Mouse (Mus musculus): ENCODE results near the gene Dhrs4. TPM values are rescaled to one million over a fixed set of nuclear protein-coding genes. Genes with fewer than 3 reads are reported as not detected.

Dhrs4 gene
- polyA plus RNA-seq, 1 experiment from 2014 or later, result 60.2 TPM

GRCm38 (mm10) chr14:55511037-55511436 is 32.5 kb downstream of the Dhrs4 start:
- 51% methylated on average over 7 of the region's 7 CpGs for WGBS
- Histone ChIP-seq H3K27ac (ENCODE audit: low read depth, low read length) (no peak overlapping the region), H3K9ac (ENCODE audit: low read depth, low read length) (no peak overlapping the region), H3K4me3 (ENCODE audit: low read length) (no peak overlapping the region), H3K27me3 (ENCODE audit: control insufficient read depth, insufficient read depth, low read length) (peaks cover 8% of the 10 kb centered on the region; the same call in 1 of the 2 replicates), H3K9me3 (ENCODE audit: control insufficient read depth, low read length) (no peaks in the 10 kb centered on the region), H3K4me1 (ENCODE audit: control insufficient read depth, insufficient read depth, low read length) (0 out of 2 replicates have a peak, but pooled peaks cover 3% of the 10 kb centered on the region), H3K4me2 (replicated peaks; ENCODE audit: low read depth, low read length) (no peak overlapping the region), H3K36me3 (ENCODE audit: control insufficient read depth, insufficient read depth, low read length) (no peaks in the 10 kb centered on the region)
- ATAC-seq (ENCODE audit: low FRiP score, low TSS enrichment), result 0 out of 2 replicates have a peak, but pooled peaks have one; percentile 12

DNA sequence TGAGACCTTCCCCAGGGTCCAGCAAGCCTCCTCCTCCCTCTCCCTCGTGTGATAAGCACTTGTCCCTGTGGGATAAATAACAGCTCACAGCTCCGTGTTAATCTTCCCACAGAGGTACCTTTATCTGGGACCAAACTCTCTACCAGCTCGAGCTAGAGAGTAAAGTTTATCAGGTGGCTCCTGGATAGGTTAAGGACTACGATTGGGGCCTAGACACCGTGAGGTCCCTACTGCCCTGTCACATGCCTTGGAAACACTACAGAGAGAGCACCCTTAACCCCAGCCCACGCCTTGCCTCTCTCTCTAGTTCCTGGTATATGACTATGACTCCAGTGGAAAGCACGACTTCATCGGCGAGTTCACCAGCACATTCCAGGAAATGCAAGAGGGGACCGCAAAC is 35.4 kb downstream of the Dhrs4 start:
- no peak overlapping the region for H3K27ac ChIP-seq (ENCODE audit: low read depth, low read length)
- peaks cover 10% of the 10 kb centered on the region; the same call in 1 of the 2 replicates for H3K27me3 ChIP-seq (ENCODE audit: control insufficient read depth, insufficient read depth, low read length)
- H3K9me3 ChIP-seq (ENCODE audit: control insufficient read depth, low read length), result no peaks in the 10 kb centered on the region
- no peak overlapping the region for H3K4me3 ChIP-seq (ENCODE audit: low read length)
- ATAC-seq (ENCODE audit: low FRiP score, low TSS enrichment), result no peak
- WGBS, result 70% methylated on average over 10 of the region's 10 CpGs
- H3K9ac ChIP-seq (ENCODE audit: low read depth, low read length), result no peak overlapping the region
- H3K4me1 ChIP-seq (ENCODE audit: control insufficient read depth, insufficient read depth, low read length), result no peaks in the 10 kb centered on the region
- no peaks in the 10 kb centered on the region for H3K36me3 ChIP-seq (ENCODE audit: control insufficient read depth, insufficient read depth, low read length)
- no peak overlapping the region for H3K4me2 ChIP-seq (replicated peaks; ENCODE audit: low read depth, low read length)

- Histone ChIP-seq H3K4me3 (ENCODE audit: low read length) (no peak overlapping the region), H3K4me1 (ENCODE audit: control insufficient read depth, insufficient read depth, low read length) (0 out of 2 replicates have a peak, but pooled peaks cover 1% of the 10 kb centered on the region), H3K27ac (ENCODE audit: low read depth, low read length) (no peak overlapping the region), H3K27me3 (ENCODE audit: control insufficient read depth, insufficient read depth, low read length) (peaks cover 17% of the 10 kb centered on the region; the same call in 1 of the 2 replicates), H3K9me3 (ENCODE audit: control insufficient read depth, low read length) (no peaks in the 10 kb centered on the region), H3K9ac (ENCODE audit: low read depth, low read length) (no peak overlapping the region), H3K4me2 (replicated peaks; ENCODE audit: low read depth, low read length) (no peak overlapping the region), H3K36me3 (ENCODE audit: control insufficient read depth, insufficient read depth, low read length) (no peaks in the 10 kb centered on the region)
- ATAC-seq (ENCODE audit: low FRiP score, low TSS enrichment), result no peak
- WGBS, result 85% methylated on average over 4 of the region's 4 CpGs
Measured at GRCm38 (mm10) chr14:55515846-55516245, 37.3 kb downstream of the Dhrs4 start.

GRCm38 (mm10) chr14:55518897-55519296 is 40.3 kb downstream of the Dhrs4 start:
- H3K9me3 ChIP-seq (ENCODE audit: control insufficient read depth, low read length), result no peaks in the 10 kb centered on the region
- peaks cover 21% of the 10 kb centered on the region; the same call in 1 of the 2 replicates for H3K27me3 ChIP-seq (ENCODE audit: control insufficient read depth, insufficient read depth, low read length)
- 0 out of 2 replicates have a peak, but pooled peaks cover 4% of the 10 kb centered on the region for H3K4me1 ChIP-seq (ENCODE audit: control insufficient read depth, insufficient read depth, low read length)
- H3K27ac ChIP-seq (ENCODE audit: low read depth, low read length), result no peak overlapping the region
- 23% methylated on average over 2 of the region's 2 CpGs for WGBS
- no peaks in the 10 kb centered on the region for H3K36me3 ChIP-seq (ENCODE audit: control insufficient read depth, insufficient read depth, low read length)
- no peak overlapping the region for H3K9ac ChIP-seq (ENCODE audit: low read depth, low read length)
- H3K4me2 ChIP-seq (replicated peaks; ENCODE audit: low read depth, low read length), result no peak overlapping the region
- no peak for ATAC-seq (ENCODE audit: low FRiP score, low TSS enrichment)
- no peak overlapping the region for H3K4me3 ChIP-seq (ENCODE audit: low read length)

DNA sequence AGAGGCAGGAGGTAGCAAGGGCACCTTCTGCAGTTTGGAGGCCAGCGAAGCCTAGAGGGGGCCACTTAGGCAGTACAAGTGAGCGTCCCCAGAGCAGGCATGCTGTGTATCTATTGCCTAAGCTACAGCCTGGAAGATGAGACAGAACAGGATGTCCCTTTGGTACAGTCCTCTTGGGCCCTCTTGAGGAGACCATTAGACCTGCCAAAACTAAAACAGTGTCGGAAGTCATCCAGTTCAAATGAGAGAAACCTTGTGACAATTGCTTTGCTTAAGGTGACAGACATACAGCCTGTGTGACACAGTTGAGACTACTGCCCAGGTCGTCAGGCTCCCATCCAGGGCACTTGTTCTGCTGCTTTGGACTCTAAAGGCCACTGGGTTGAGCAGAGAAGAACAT is 41.0 kb downstream of the Dhrs4 start:
- Histone ChIP-seq H3K9ac (ENCODE audit: low read depth, low read length) (no peak overlapping the region), H3K4me2 (replicated peaks; ENCODE audit: low read depth, low read length) (no peak overlapping the region), H3K4me3 (ENCODE audit: low read length) (no peak overlapping the region), H3K9me3 (ENCODE audit: control insufficient read depth, low read length) (no peaks in the 10 kb centered on the region), H3K27me3 (ENCODE audit: control insufficient read depth, insufficient read depth, low read length) (peaks cover 21% of the 10 kb centered on the region; the same call in 1 of the 2 replicates), H3K27ac (ENCODE audit: low read depth, low read length) (no peak overlapping the region), H3K4me1 (ENCODE audit: control insufficient read depth, insufficient read depth, low read length) (0 out of 2 replicates have a peak, but pooled peaks cover 4% of the 10 kb centered on the region), H3K36me3 (ENCODE audit: control insufficient read depth, insufficient read depth, low read length) (no peaks in the 10 kb centered on the region)
- 70% methylated on average over 4 of the region's 4 CpGs for WGBS
- ATAC-seq (ENCODE audit: low FRiP score, low TSS enrichment), result no peak

GRCm38 (mm10) chr14:55520451-55521361 is 42.1 kb downstream of the Dhrs4 start:
- ATAC-seq (ENCODE audit: low FRiP score, low TSS enrichment), result peak; percentile 66
- Histone ChIP-seq H3K4me2 (replicated peaks; ENCODE audit: low read depth, low read length) (peak overlapping the region; percentile 95), H3K4me1 (ENCODE audit: control insufficient read depth, insufficient read depth, low read length) (0 out of 2 replicates have a peak, but pooled peaks cover 4% of the 10 kb centered on the region), H3K27me3 (ENCODE audit: control insufficient read depth, insufficient read depth, low read length) (peaks cover 21% of the 10 kb centered on the region; the same call in 1 of the 2 replicates), H3K27ac (ENCODE audit: low read depth, low read length) (no peak overlapping the region), H3K9ac (ENCODE audit: low read depth, low read length) (peak overlapping the region; percentile 48), H3K36me3 (ENCODE audit: control insufficient read depth, insufficient read depth, low read length) (no peaks in the 10 kb centered on the region), H3K4me3 (ENCODE audit: low read length) (peak overlapping the region; percentile 46), H3K9me3 (ENCODE audit: control insufficient read depth, low read length) (no peaks in the 10 kb centered on the region)
- WGBS, result 1% methylated on average over 61 of the region's 61 CpGs

- 62% methylated on average over 4 of the region's 4 CpGs for WGBS
- Histone ChIP-seq H3K4me3 (ENCODE audit: low read length) (no peak overlapping the region), H3K27ac (ENCODE audit: low read depth, low read length) (no peak overlapping the region), H3K9me3 (ENCODE audit: control insufficient read depth, low read length) (no peaks in the 10 kb centered on the region), H3K9ac (ENCODE audit: low read depth, low read length) (no peak overlapping the region), H3K4me2 (replicated peaks; ENCODE audit: low read depth, low read length) (no peak overlapping the region), H3K4me1 (ENCODE audit: control insufficient read depth, insufficient read depth, low read length) (0 out of 2 replicates have a peak, but pooled peaks cover 4% of the 10 kb centered on the region), H3K27me3 (ENCODE audit: control insufficient read depth, insufficient read depth, low read length) (peaks cover 19% of the 10 kb centered on the region; the same call in 1 of the 2 replicates), H3K36me3 (ENCODE audit: control insufficient read depth, insufficient read depth, low read length) (no peaks in the 10 kb centered on the region)
- no peak for ATAC-seq (ENCODE audit: low FRiP score, low TSS enrichment)
Measured at GRCm38 (mm10) chr14:55524062-55524461, 45.5 kb downstream of the Dhrs4 start.

- Histone ChIP-seq H3K36me3 (ENCODE audit: control insufficient read depth, insufficient read depth, low read length) (no peaks in the 10 kb centered on the region), H3K9me3 (ENCODE audit: control insufficient read depth, low read length) (no peaks in the 10 kb centered on the region), H3K9ac (ENCODE audit: low read depth, low read length) (no peak within 1 kb of the TSS), H3K4me2 (replicated peaks; ENCODE audit: low read depth, low read length) (no peak within 1 kb of the TSS), H3K27ac (ENCODE audit: low read depth, low read length) (no peak within 1 kb of the TSS), H3K27me3 (ENCODE audit: control insufficient read depth, insufficient read depth, low read length) (peaks cover 19% of the 10 kb centered on the region; the same call in 1 of the 2 replicates), H3K4me3 (ENCODE audit: low read length) (no peak within 1 kb of the TSS), H3K4me1 (ENCODE audit: control insufficient read depth, insufficient read depth, low read length) (0 out of 2 replicates have a peak, but pooled peaks cover 4% of the 10 kb centered on the region)
- ATAC-seq (ENCODE audit: low FRiP score, low TSS enrichment), result no peak
- WGBS, result 21% methylated on average over 8 of the region's 8 CpGs
Measured at GRCm38 (mm10) chr14:55524785-55525184, 46.2 kb downstream of the Dhrs4 start, which contains the start of gene Nrl. Gene Nrl, minus strand, starts transcription at chr14:55524981.

GRCm38 (mm10) chr14:55526674-55527073 is 48.1 kb downstream of the Dhrs4 start:
- Histone ChIP-seq H3K27ac (ENCODE audit: low read depth, low read length) (no peak overlapping the region), H3K36me3 (ENCODE audit: control insufficient read depth, insufficient read depth, low read length) (no peaks in the 10 kb centered on the region), H3K9me3 (ENCODE audit: control insufficient read depth, low read length) (no peaks in the 10 kb centered on the region), H3K9ac (ENCODE audit: low read depth, low read length) (no peak overlapping the region), H3K27me3 (ENCODE audit: control insufficient read depth, insufficient read depth, low read length) (peaks cover 4% of the 10 kb centered on the region; the same call in 1 of the 2 replicates), H3K4me3 (ENCODE audit: low read length) (no peak overlapping the region), H3K4me1 (ENCODE audit: control insufficient read depth, insufficient read depth, low read length) (no peaks in the 10 kb centered on the region), H3K4me2 (replicated peaks; ENCODE audit: low read depth, low read length) (no peak overlapping the region)
- WGBS, result 93% methylated on average over 2 of the region's 2 CpGs
- ATAC-seq (ENCODE audit: low FRiP score, low TSS enrichment), result no peak
